Mouse (Mus musculus) CH12.LX (cell line): ENCODE results near the gene Serp2. TPM values are rescaled to one million over a fixed set of nuclear protein-coding genes. Genes with fewer than 3 reads are reported as not detected.

ENCODE experiments used
- DNase-seq: peaks from one replicate; pipeline ENCODE4 v3.0.0-alpha.2; 2013; ENCODE audit errors: extremely low read depth
- H3K27ac ChIP-seq: 2 replicates; pipeline ENCODE4 v1.5.1; 2012; ENCODE audit warnings: low read depth, mild to moderate bottlenecking, control low read depth, moderate library complexity; ENCODE audit not compliant: insufficient read depth
- H3K27me3 ChIP-seq: replicated peaks from 2 replicates; pipeline ENCODE3; 2012; ENCODE audit warnings: inconsistent platforms
- H3K36me3 ChIP-seq, 2 experiments: replicated peaks in 1 of 2; 2 replicates each; pipeline versions ENCODE3 to v1.6.1; 2012; ENCODE audit warnings: inconsistent platforms in 1 of 2, low read length in 1 of 2, mild to moderate bottlenecking in 1 of 2, mixed read lengths in 1 of 2, moderate library complexity in 1 of 2; ENCODE audit not compliant: control insufficient read depth in 1 of 2, insufficient read depth in 1 of 2
- H3K4me1 ChIP-seq, 2 experiments: 2 replicates each; pipeline ENCODE4 v1.6.1; 2012; ENCODE audit warnings: inconsistent platforms in 1 of 2, moderate library complexity in 1 of 2; ENCODE audit not compliant: insufficient read depth in 2 of 2, control insufficient read depth in 1 of 2
- H3K4me2 ChIP-seq: 2 replicates; pipeline ENCODE4 v1.6.1; 2012; ENCODE audit warnings: low read depth, mild to moderate bottlenecking, control low read depth; ENCODE audit not compliant: poor library complexity, insufficient read depth, severe bottlenecking
- H3K4me3 ChIP-seq, 3 experiments: fragments of 150-350 bp in 1 of 3; sonication (generic) in 1 of 3; replicated peaks in 1 of 3; 2 replicates each; pipeline versions ENCODE3 to v1.5.1; 2011 to 2012; ENCODE audit warnings: low read depth in 2 of 3, low read length in 2 of 3, mild to moderate bottlenecking in 2 of 3, moderate library complexity in 2 of 3, control low read depth in 1 of 3, improper control_type of control experiment in 1 of 3, inconsistent platforms in 1 of 3, mixed read lengths in 1 of 3; ENCODE audit not compliant: poor library complexity in 1 of 3
- H3K79me2 ChIP-seq: replicated peaks from 2 replicates; pipeline ENCODE4 v1.6.1; 2012; ENCODE audit warnings: mild to moderate bottlenecking, moderate library complexity; ENCODE audit not compliant: control insufficient read depth, poor library complexity, insufficient read depth, severe bottlenecking; ENCODE audit errors: extremely low read depth
- H3K9ac ChIP-seq: 2 replicates; pipeline ENCODE4 v1.6.1; 2012; ENCODE audit warnings: low read depth, mild to moderate bottlenecking, control low read depth, moderate library complexity; ENCODE audit not compliant: insufficient read depth
- H3K9me3 ChIP-seq: replicated peaks from 2 replicates; pipeline ENCODE3; 2012; ENCODE audit warnings: low read length, inconsistent platforms, mixed read lengths
- CHD1 ChIP-seq: IDR thresholded peaks from 2 replicates; pipeline ENCODE4 v1.6.1; 2012; ENCODE audit warnings: low read depth, low read length, improper control_type of control experiment, inconsistent platforms
- CTCF ChIP-seq, 2 experiments: IDR thresholded peaks in 1 of 2; conservative IDR thresholded peaks in 1 of 2; 2 replicates each; pipeline ENCODE4 v1.5.1; 2011 to 2012; ENCODE audit warnings: low read depth in 2 of 2, low read length in 2 of 2, improper control_type of control experiment in 1 of 2, inconsistent platforms in 1 of 2, mild to moderate bottlenecking in 1 of 2, moderate library complexity in 1 of 2
- E2F4 ChIP-seq: IDR thresholded peaks from 2 replicates; pipeline ENCODE4 v1.6.1; 2011; ENCODE audit warnings: low read depth, low read length, improper control_type of control experiment; ENCODE audit not compliant: insufficient replicate concordance
- EP300 ChIP-seq: IDR thresholded peaks from 2 replicates; pipeline ENCODE4 v1.6.1; 2011; ENCODE audit warnings: low read length, improper control_type of control experiment
- ETS1 ChIP-seq: conservative IDR thresholded peaks from 2 replicates; pipeline ENCODE4 v1.6.1; 2012; ENCODE audit warnings: low read depth, mild to moderate bottlenecking, inconsistent platforms, low read length, improper control_type of control experiment, moderate library complexity
- GABPA ChIP-seq: IDR thresholded peaks from 2 replicates; pipeline ENCODE4 v1.6.1; 2012; ENCODE audit warnings: low read depth, low read length, improper control_type of control experiment, inconsistent platforms; ENCODE audit not compliant: insufficient replicate concordance
- HCFC1 ChIP-seq: IDR thresholded peaks from 2 replicates; pipeline ENCODE4 v1.6.1; 2012; ENCODE audit warnings: low read depth, mild to moderate bottlenecking, inconsistent platforms, low read length, improper control_type of control experiment
- IRF4 ChIP-seq: IDR thresholded peaks from 2 replicates; pipeline ENCODE4 v1.6.1; 2014; ENCODE audit warnings: low read depth, mild to moderate bottlenecking, inconsistent platforms, low read length, improper control_type of control experiment
- KAT2A ChIP-seq: IDR thresholded peaks from 2 replicates; pipeline ENCODE4 v1.6.1; 2012; ENCODE audit warnings: low read length, improper control_type of control experiment, inconsistent platforms; ENCODE audit not compliant: insufficient replicate concordance
- MAZ ChIP-seq: IDR thresholded peaks from 2 replicates; pipeline ENCODE4 v1.6.1; 2012; ENCODE audit warnings: low read depth, mild to moderate bottlenecking, inconsistent platforms, low read length, improper control_type of control experiment, moderate library complexity
- MEF2A ChIP-seq: IDR thresholded peaks from 2 replicates; pipeline ENCODE4 v1.6.1; 2014; ENCODE audit warnings: low read depth, mild to moderate bottlenecking, inconsistent platforms, low read length, improper control_type of control experiment, borderline replicate concordance
- MXI1 ChIP-seq: IDR thresholded peaks from 2 replicates; pipeline ENCODE4 v1.6.1; 2011; ENCODE audit warnings: mild to moderate bottlenecking, low read depth, low read length, improper control_type of control experiment
- MYC ChIP-seq: IDR thresholded peaks from 2 replicates; pipeline ENCODE4 v1.6.1; 2011; ENCODE audit warnings: low read depth, mild to moderate bottlenecking, improper control_type of control experiment, low read length
- NELFE ChIP-seq: IDR thresholded peaks from 2 replicates; pipeline ENCODE4 v1.6.1; 2011; ENCODE audit warnings: low read depth, low read length, improper control_type of control experiment
- NRF1 ChIP-seq: IDR thresholded peaks from 2 replicates; pipeline ENCODE4 v1.6.1; 2014; ENCODE audit warnings: low read depth, mild to moderate bottlenecking, inconsistent platforms, low read length, improper control_type of control experiment, moderate library complexity
- PAX5 ChIP-seq: IDR thresholded peaks from 2 replicates; pipeline ENCODE4 v1.6.1; 2012; ENCODE audit warnings: low read length, inconsistent platforms, mixed read lengths
- POLR2AphosphoS2 ChIP-seq: IDR thresholded peaks from 2 replicates; pipeline ENCODE4 v1.6.1; 2011; ENCODE audit warnings: low read depth, low read length, improper control_type of control experiment
- RAD21 ChIP-seq: IDR thresholded peaks from 2 replicates; pipeline ENCODE4 v1.6.1; 2011; ENCODE audit warnings: low read depth, mild to moderate bottlenecking, low read length, improper control_type of control experiment, moderate library complexity
- SIN3A ChIP-seq: IDR thresholded peaks from 2 replicates; pipeline ENCODE4 v1.6.1; 2012; ENCODE audit warnings: low read length, improper control_type of control experiment, inconsistent platforms
- SMC3 ChIP-seq: IDR thresholded peaks from 2 replicates; pipeline ENCODE4 v1.6.1; 2011; ENCODE audit warnings: low read depth, low read length, improper control_type of control experiment
- TBP ChIP-seq: conservative IDR thresholded peaks from 2 replicates; pipeline ENCODE4 v1.6.1; 2011; ENCODE audit warnings: low read depth, low read length, improper control_type of control experiment
- TCF12 ChIP-seq: IDR thresholded peaks from 2 replicates; pipeline ENCODE4 v1.6.1; 2014; ENCODE audit warnings: low read depth, mild to moderate bottlenecking, inconsistent platforms, low read length, improper control_type of control experiment
- UBTF ChIP-seq: IDR thresholded peaks from 2 replicates; pipeline ENCODE4 v1.6.1; 2012; ENCODE audit warnings: low read depth, mild to moderate bottlenecking, inconsistent platforms, low read length, improper control_type of control experiment, moderate library complexity
- USF1 ChIP-seq: IDR thresholded peaks from 2 replicates; pipeline ENCODE4 v1.6.1; 2014; ENCODE audit warnings: low read depth, mild to moderate bottlenecking, inconsistent platforms, low read length, improper control_type of control experiment
- ZKSCAN1 ChIP-seq: IDR thresholded peaks from 2 replicates; pipeline ENCODE4 v1.6.1; 2012; ENCODE audit warnings: low read depth, inconsistent platforms, low read length, improper control_type of control experiment, borderline replicate concordance
- dilution Hi-C: fragments of 300-500 bp; cut with MboI; formaldehyde crosslinking; loops from 2 replicates; pipeline ENCODE4 v1.14.3; 2020; ENCODE audit warnings: low sequenced_read_pairs; ENCODE audit not compliant: extremely low pct_unique_long_range_greater_than_20kb, extremely low pct_ligation_motif_present
- in situ Hi-C: fragments of 300-500 bp; cut with MboI; formaldehyde crosslinking; loops from 3 replicates; pipeline ENCODE4 v1.14.3; 2019; ENCODE audit warnings: low sequenced_read_pairs, low pct_ligation_motif_present, low pct_unique_long_range_greater_than_20kb, mixed read lengths
- polyA plus RNA-seq: library from polyadenylated mRNA; unstranded; fragments of >175 nt; gene quantifications from 2 replicates; pipeline ENCODE4 v1.2.1, GENCODE M21; 2012; ENCODE audit warnings: low read depth; ENCODE audit not compliant: insufficient read length
- total RNA-seq, 2 experiments: library from RNA; depleted of rRNA; stranded (reverse); fragments of 300-350 nt in 1 of 2; fragments of >200 nt in 1 of 2; gene quantifications; 2 replicates each; pipeline ENCODE4 v1.2.3; 2012 to 2014

The Serp2 gene
- total and polyA plus RNA-seq, 3 experiments = not detected

GRCm38 (mm10) chr14:76590134-76590533 is 33.4 kb upstream of the Serp2 start:
- TF ChIP-seq TBP (no peak), NRF1 (no peak), MXI1 (no peak), KAT2A (no peak), SMC3 (no peak), CTCF (conservative IDR thresholded peaks at IDR 0.05 in 1 of 2, IDR thresholded peaks at IDR 0.05 in 1 of 2; ENCODE audit: low read depth in 2 of 2, low read length in 2 of 2) (no peak), EP300 (no peak), PAX5 (no peak), HCFC1 (no peak), USF1 (no peak), POLR2AphosphoS2 (no peak), MAZ (no peak), MYC (no peak), RAD21 (no peak), IRF4 (no peak), GABPA (no peak), UBTF (no peak), NELFE (no peak), ZKSCAN1 (no peak)
- no peak overlapping the region for H3K4me3 ChIP-seq
- dilution Hi-C loops = no loop called here

GRCm38 (mm10) chr14:76589671-76590070 is 33.0 kb upstream of the Serp2 start:
- H3K9me3 ChIP-seq = no peaks in the 10 kb centered on the region
- H3K36me3 ChIP-seq = no peaks in the 10 kb centered on the region
- TF ChIP-seq MEF2A = no peak
- no peak for TF ChIP-seq SIN3A
- TF ChIP-seq MXI1 = no peak
- no peak for TF ChIP-seq CTCF (conservative IDR thresholded peaks at IDR 0.05 in 1 of 2, IDR thresholded peaks at IDR 0.05 in 1 of 2; ENCODE audit: low read depth in 2 of 2, low read length in 2 of 2)
- no peak for TF ChIP-seq TCF12
- TF ChIP-seq ETS1 = no peak
- no peak for TF ChIP-seq CHD1
- TF ChIP-seq SMC3 = no peak
- TF ChIP-seq E2F4 = no peak
- no peak overlapping the region for H3K4me3 ChIP-seq
- H3K9ac ChIP-seq = no peak overlapping the region
- no peak for DNase-seq
- H3K79me2 ChIP-seq = no peaks in the 10 kb centered on the region
- H3K4me2 ChIP-seq = no peak overlapping the region
- no peak overlapping the region for H3K27ac ChIP-seq
- in situ Hi-C loops = no loop called here
- peaks cover 0 to 10% of the 10 kb centered on the region in 2 experiments; a peak in 1 of 4 replicates for H3K4me1 ChIP-seq
- no peaks in the 10 kb centered on the region for H3K27me3 ChIP-seq
- dilution Hi-C loops = no loop called here

More at GRCm38 (mm10) chr14:76590134-76590533, 33.4 kb upstream of the Serp2 start:
- Histone ChIP-seq H3K4me2 (no peak overlapping the region), H3K9ac (no peak overlapping the region), H3K79me2 (no peaks in the 10 kb centered on the region), H3K4me1 (peaks cover 0 to 10% of the 10 kb centered on the region in 2 experiments; a peak in 1 of 4 replicates), H3K27me3 (no peaks in the 10 kb centered on the region), H3K9me3 (no peaks in the 10 kb centered on the region), H3K27ac (no peak overlapping the region), H3K36me3 (no peaks in the 10 kb centered on the region)
- DNase-seq = no peak
- in situ Hi-C loops = no loop called here
